Mouse (Mus musculus): ENCODE measurements around the gene H2-T22.
A peak's percentile ranks its signal among the peaks of the same experiment; 100 is the strongest.

DNA sequence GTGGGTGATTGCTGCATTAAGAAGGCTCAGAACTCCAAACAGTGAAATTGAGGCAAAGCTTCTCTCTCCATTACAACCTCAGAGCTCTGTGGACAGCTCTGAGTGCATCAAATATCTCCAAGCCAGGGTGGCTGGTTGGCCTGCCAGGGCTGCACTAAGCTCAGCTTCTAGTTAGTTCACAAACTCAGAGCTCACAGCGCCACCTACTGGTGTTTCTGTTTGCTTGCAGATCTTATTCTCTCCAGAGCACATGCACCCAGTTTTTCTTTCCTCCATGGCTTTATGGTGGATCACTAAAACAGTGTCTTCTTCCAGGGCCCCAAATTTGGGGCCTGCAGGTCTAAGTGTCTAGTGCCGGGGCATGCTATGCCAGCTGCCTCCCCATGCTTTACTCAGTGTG lies 18.3 kb upstream of the H2-T22 start:
- TF ChIP-seq EP300 (IDR thresholded peaks at IDR 0.05; ENCODE audit: low read depth) (no peak), CTCF (IDR thresholded peaks at IDR 0.05; ENCODE audit: low read depth) (peak; percentile 58)
